Mouse (Mus musculus) forebrain, embryonic 14.5 days (tissue): Measurements from ENCODE around the gene Prdm16. TPM values are rescaled to one million over a fixed set of nuclear protein-coding genes. Genes with fewer than 3 reads are reported as not detected.

Experiments
- ATAC-seq: fragments of 200-750 bp; cut with Nextera tagmentation; 2 replicates; pipeline ENCODE4 v1.8.0; 2017; ENCODE audit warnings: mild to moderate bottlenecking, moderate library complexity
- DNase-seq: peaks from one replicate; pipeline ENCODE4 v3.0.0-alpha.2; 2015; ENCODE audit warnings: low spot score
- H3K27ac ChIP-seq: fragments of 300-500 bp; sonication (generic); 2 replicates; pipeline ENCODE4 v1.5.1; 2014; ENCODE audit warnings: low read depth, mild to moderate bottlenecking, control low read depth, low read length, moderate library complexity
- H3K27me3 ChIP-seq: fragments of 300-500 bp; sonication (generic); replicated peaks from 2 replicates; pipeline ENCODE4 v1.6.1; 2014; ENCODE audit warnings: low read length, control low read depth, mixed read lengths; ENCODE audit not compliant: control insufficient read depth, insufficient read depth
- H3K36me3 ChIP-seq: fragments of 300-500 bp; sonication (generic); 2 replicates; pipeline ENCODE4 v1.6.1; 2014; ENCODE audit warnings: low read length, control low read depth; ENCODE audit not compliant: control insufficient read depth, insufficient read depth
- H3K4me1 ChIP-seq: fragments of 300-500 bp; sonication (generic); 2 replicates; pipeline ENCODE4 v1.6.1; 2014; ENCODE audit warnings: antibody characterized with exemption, low read length, control low read depth; ENCODE audit not compliant: control insufficient read depth, insufficient read depth
- H3K4me2 ChIP-seq: fragments of 300-500 bp; sonication (generic); 2 replicates; pipeline ENCODE4 v1.6.1; 2014; ENCODE audit warnings: mild to moderate bottlenecking, control low read depth, low read length
- H3K4me3 ChIP-seq: fragments of 300-500 bp; sonication (generic); 2 replicates; pipeline ENCODE4 v1.5.1; 2014; ENCODE audit warnings: low read depth, low read length, control low read depth
- H3K9ac ChIP-seq: fragments of 300-500 bp; sonication (generic); 2 replicates; pipeline ENCODE4 v1.6.1; 2014; ENCODE audit warnings: mild to moderate bottlenecking, low read length, control low read depth, moderate library complexity
- H3K9me3 ChIP-seq: fragments of 300-500 bp; sonication (generic); replicated peaks from 2 replicates; pipeline ENCODE4 v1.6.1; 2016; ENCODE audit warnings: low read length, control low read depth, mixed read lengths; ENCODE audit not compliant: control insufficient read depth
- WGBS: fragments of 180-500 bp; shearing (Covaris S2); extraction: QIAGEN DNeasy Blood & Tissue Kit; methylation state at CpG from one replicate; pipeline ENCODE4 v1.1.7; 2014; 5-methylcytosine and 5-hydroxymethylcytosine counted together
- polyA plus RNA-seq: library from polyadenylated mRNA; unstranded; fragments of >200 nt; fragmentation: Nextera tagmentation; extraction: Ambion mirVana; gene quantifications from 2 replicates; pipeline ENCODE4 v1.2.1, GENCODE M21; 2014

Gene Prdm16
- polyA plus RNA-seq, 1 experiment from 2014 or later = 20.6 TPM

- Histone ChIP-seq H3K27me3 (no peaks in the 10 kb centered on the region), H3K9me3 (no peaks in the 10 kb centered on the region), H3K9ac (no peak overlapping the region), H3K4me2 (no peak overlapping the region), H3K4me3 (no peak overlapping the region), H3K27ac (no peak overlapping the region), H3K4me1 (no peaks in the 10 kb centered on the region), H3K36me3 (no peaks in the 10 kb centered on the region)
- ATAC-seq (no peak), DNase-seq (no peak)
- 56% methylated on average over 9 of the region's 9 CpGs for WGBS
Observed at GRCm38 (mm10) chr4:154442645-154443304, 193.9 kb downstream of the Prdm16 start.

- no peak for DNase-seq
- Histone ChIP-seq H3K9me3 (no peaks in the 10 kb centered on the region), H3K36me3 (no peaks in the 10 kb centered on the region), H3K4me3 (no peak overlapping the region), H3K27ac (no peak overlapping the region), H3K27me3 (no peaks in the 10 kb centered on the region), H3K4me1 (no peaks in the 10 kb centered on the region), H3K4me2 (no peak overlapping the region), H3K9ac (no peak overlapping the region)
- WGBS = 80% methylated on average over 14 of the region's 14 CpGs
- ATAC-seq = no peak
Observed at GRCm38 (mm10) chr4:154439455-154440052, 197.1 kb downstream of the Prdm16 start.

GRCm38 (mm10) chr4:154438610-154439009, 198.1 kb downstream of the Prdm16 start:
- no peaks in the 10 kb centered on the region for H3K27me3 ChIP-seq
- H3K36me3 ChIP-seq = no peaks in the 10 kb centered on the region
- 80% methylated on average over 15 of the region's 15 CpGs for WGBS
- H3K4me2 ChIP-seq = no peak overlapping the region
- H3K9ac ChIP-seq = no peak overlapping the region
- ATAC-seq = no peak
- H3K4me1 ChIP-seq = no peaks in the 10 kb centered on the region
- H3K27ac ChIP-seq = no peak overlapping the region
- no peak for DNase-seq
- H3K4me3 ChIP-seq = no peak overlapping the region
- H3K9me3 ChIP-seq = no peaks in the 10 kb centered on the region

- H3K4me3 ChIP-seq = no peak overlapping the region
- WGBS = 67% methylated on average over 2 of the region's 2 CpGs
- no peaks in the 10 kb centered on the region for H3K27me3 ChIP-seq
- no peaks in the 10 kb centered on the region for H3K36me3 ChIP-seq
- ATAC-seq (no peak), DNase-seq (no peak)
- H3K4me1 ChIP-seq = peaks cover under 1% of the 10 kb centered on the region
- no peaks in the 10 kb centered on the region for H3K9me3 ChIP-seq
- H3K9ac ChIP-seq = no peak overlapping the region
- no peak overlapping the region for H3K27ac ChIP-seq
- no peak overlapping the region for H3K4me2 ChIP-seq
Observed at GRCm38 (mm10) chr4:154429770-154430169, 206.9 kb downstream of the Prdm16 start.

GRCm38 (mm10) chr4:154426901-154427300, 209.8 kb downstream of the Prdm16 start:
- ATAC-seq (no peak), DNase-seq (no peak)
- Histone ChIP-seq H3K4me3 (no peak overlapping the region), H3K9ac (no peak overlapping the region), H3K36me3 (no peaks in the 10 kb centered on the region), H3K4me2 (no peak overlapping the region), H3K27me3 (no peaks in the 10 kb centered on the region), H3K9me3 (no peaks in the 10 kb centered on the region), H3K4me1 (peaks cover 19% of the 10 kb centered on the region), H3K27ac (no peak overlapping the region)
- 81% methylated on average over 7 of the region's 7 CpGs for WGBS

GRCm38 (mm10) chr4:154425284-154425683, 211.4 kb downstream of the Prdm16 start:
- Histone ChIP-seq H3K27me3 (no peaks in the 10 kb centered on the region), H3K9me3 (no peaks in the 10 kb centered on the region), H3K4me1 (peaks cover 19% of the 10 kb centered on the region), H3K4me3 (no peak overlapping the region), H3K36me3 (no peaks in the 10 kb centered on the region), H3K4me2 (no peak overlapping the region), H3K27ac (no peak overlapping the region), H3K9ac (no peak overlapping the region)
- WGBS = 65% methylated on average over 17 of the region's 17 CpGs
- DNase-seq = no peak
- no peak for ATAC-seq

- Histone ChIP-seq H3K4me1 (peaks cover 23% of the 10 kb centered on the region), H3K27ac (no peak overlapping the region), H3K4me3 (no peak overlapping the region), H3K9me3 (no peaks in the 10 kb centered on the region), H3K36me3 (no peaks in the 10 kb centered on the region), H3K27me3 (no peaks in the 10 kb centered on the region), H3K9ac (no peak overlapping the region), H3K4me2 (no peak overlapping the region)
- ATAC-seq = no peak
- peak; percentile 54 for DNase-seq
- WGBS = 54% methylated on average over 11 of the region's 11 CpGs
Observed at GRCm38 (mm10) chr4:154424681-154425080, 212.0 kb downstream of the Prdm16 start.

- no peak for DNase-seq
Observed at GRCm38 (mm10) chr4:154422431-154422913, 214.2 kb downstream of the Prdm16 start.

GRCm38 (mm10) chr4:154420749-154421148, 215.9 kb downstream of the Prdm16 start:
- H3K4me1 ChIP-seq = peaks cover 23% of the 10 kb centered on the region
- H3K4me3 ChIP-seq = no peak overlapping the region
- H3K9me3 ChIP-seq = 0 out of 2 replicates have a peak, but pooled peaks cover 2% of the 10 kb centered on the region
- H3K27me3 ChIP-seq = no peaks in the 10 kb centered on the region
- H3K27ac ChIP-seq = no peak overlapping the region
- DNase-seq (no peak), ATAC-seq (no peak)
- no peak overlapping the region for H3K9ac ChIP-seq
- no peak overlapping the region for H3K4me2 ChIP-seq
- 60% methylated on average over 17 of the region's 17 CpGs for WGBS
- no peaks in the 10 kb centered on the region for H3K36me3 ChIP-seq

More at GRCm38 (mm10) chr4:154422431-154422913, 214.2 kb downstream of the Prdm16 start:
- Histone ChIP-seq H3K9me3 (0 out of 2 replicates have a peak, but pooled peaks cover 2% of the 10 kb centered on the region), H3K27me3 (no peaks in the 10 kb centered on the region), H3K4me3 (no peak overlapping the region), H3K9ac (no peak overlapping the region), H3K4me1 (peaks cover 23% of the 10 kb centered on the region), H3K4me2 (no peak overlapping the region), H3K27ac (no peak overlapping the region), H3K36me3 (no peaks in the 10 kb centered on the region)
- ATAC-seq = peak; percentile 21; the same call in 1 of the 2 replicates
- 8% methylated on average over 10 of the region's 10 CpGs for WGBS
